Mouse (Mus musculus) stomach, embryonic 16.5 days (tissue): Measurements from ENCODE around the gene Itga9. TPM values are rescaled to one million over a fixed set of nuclear protein-coding genes. Genes with fewer than 3 reads are reported as not detected.

Experiments
- ATAC-seq: fragments of 200-750 bp; cut with Nextera tagmentation; 2 replicates; pipeline ENCODE4 v1.8.0; 2017; ENCODE audit warnings: moderate number of reproducible peaks, moderate TSS enrichment; ENCODE audit not compliant: insufficient read depth, low FRiP score
- H3K27ac ChIP-seq: fragments of 300-500 bp; sonication (generic); 2 replicates; pipeline ENCODE4 v1.5.1; 2014; ENCODE audit warnings: low read length
- H3K27me3 ChIP-seq: fragments of 300-500 bp; sonication (generic); 2 replicates; pipeline ENCODE4 v1.6.1; 2014; ENCODE audit warnings: low read length, control low read depth, mixed read lengths; ENCODE audit not compliant: control insufficient read depth, insufficient read depth
- H3K36me3 ChIP-seq: fragments of 300-500 bp; sonication (generic); 2 replicates; pipeline ENCODE4 v1.6.1; 2014; ENCODE audit warnings: low read length; ENCODE audit not compliant: control insufficient read depth, insufficient read depth
- H3K4me1 ChIP-seq: fragments of 300-500 bp; sonication (generic); 2 replicates; pipeline ENCODE4 v1.6.1; 2014; ENCODE audit warnings: low read length, control low read depth, mixed read lengths; ENCODE audit not compliant: control insufficient read depth, insufficient read depth
- H3K4me2 ChIP-seq: fragments of 300-500 bp; sonication (generic); 2 replicates; pipeline ENCODE4 v1.6.1; 2014; ENCODE audit warnings: low read depth, low read length, mixed read lengths
- H3K4me3 ChIP-seq: fragments of 300-500 bp; sonication (generic); replicated peaks from 2 replicates; pipeline ENCODE4 v1.5.1; 2014; ENCODE audit warnings: mild to moderate bottlenecking, low read length
- H3K9ac ChIP-seq: fragments of 300-500 bp; sonication (generic); 2 replicates; pipeline ENCODE4 v1.6.1; 2014; ENCODE audit warnings: low read length
- H3K9me3 ChIP-seq: fragments of 300-500 bp; sonication (generic); replicated peaks from 2 replicates; pipeline ENCODE4 v1.6.1; 2016; ENCODE audit warnings: low read length, control low read depth; ENCODE audit not compliant: control insufficient read depth
- WGBS: fragments of 180-500 bp; shearing (Covaris S2); extraction: QIAGEN DNeasy Blood & Tissue Kit; methylation state at CpG from one replicate; pipeline ENCODE4 v1.1.7; 2014; 5-methylcytosine and 5-hydroxymethylcytosine counted together
- polyA plus RNA-seq: library from polyadenylated mRNA; unstranded; fragments of >200 nt; fragmentation: Nextera tagmentation; extraction: Ambion mirVana; gene quantifications from 2 replicates; pipeline ENCODE4 v1.2.1, GENCODE M21; 2015

Gene Itga9
- polyA plus RNA-seq, result 4.7 and 5.5 TPM in 2 replicates

DNA sequence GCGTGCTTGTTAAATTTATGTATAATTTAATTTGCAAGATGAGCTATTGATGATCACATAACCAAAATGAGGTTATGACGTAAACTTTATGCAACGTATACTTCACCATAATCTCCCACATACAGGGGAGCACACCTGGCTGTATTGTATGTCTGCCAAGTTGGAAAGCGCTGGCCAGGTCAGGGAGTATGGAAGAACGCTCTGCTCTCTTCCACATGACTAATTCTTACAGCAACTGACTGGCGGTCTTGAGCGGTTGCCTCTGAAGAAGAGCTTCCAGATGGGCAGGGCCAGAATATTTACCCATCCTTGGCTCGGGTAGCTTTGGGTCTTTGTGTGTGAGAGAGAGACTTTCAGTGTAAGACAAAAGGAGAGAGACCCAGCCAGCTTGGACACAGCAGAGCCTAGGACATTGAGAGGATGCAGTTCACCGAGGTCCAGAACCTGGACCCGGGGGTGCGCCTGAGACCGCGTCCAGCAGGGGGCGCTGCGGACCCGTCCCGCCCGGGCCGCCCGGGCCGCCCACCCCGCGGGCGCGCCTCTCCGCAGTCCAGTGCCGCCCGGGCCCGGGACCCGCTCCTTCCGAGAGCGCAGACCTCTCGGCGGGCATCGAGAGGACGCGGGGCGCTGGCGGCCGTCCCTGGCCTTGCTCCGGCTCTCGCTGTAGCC, at the start of gene Itga9:
Gene Itga9, plus strand, starts transcription at position 543 of the 669 bp plus-strand sequence.
- 8% methylated on average over 42 of the region's 42 CpGs for WGBS
- ATAC-seq, result peak; percentile 86

DNA sequence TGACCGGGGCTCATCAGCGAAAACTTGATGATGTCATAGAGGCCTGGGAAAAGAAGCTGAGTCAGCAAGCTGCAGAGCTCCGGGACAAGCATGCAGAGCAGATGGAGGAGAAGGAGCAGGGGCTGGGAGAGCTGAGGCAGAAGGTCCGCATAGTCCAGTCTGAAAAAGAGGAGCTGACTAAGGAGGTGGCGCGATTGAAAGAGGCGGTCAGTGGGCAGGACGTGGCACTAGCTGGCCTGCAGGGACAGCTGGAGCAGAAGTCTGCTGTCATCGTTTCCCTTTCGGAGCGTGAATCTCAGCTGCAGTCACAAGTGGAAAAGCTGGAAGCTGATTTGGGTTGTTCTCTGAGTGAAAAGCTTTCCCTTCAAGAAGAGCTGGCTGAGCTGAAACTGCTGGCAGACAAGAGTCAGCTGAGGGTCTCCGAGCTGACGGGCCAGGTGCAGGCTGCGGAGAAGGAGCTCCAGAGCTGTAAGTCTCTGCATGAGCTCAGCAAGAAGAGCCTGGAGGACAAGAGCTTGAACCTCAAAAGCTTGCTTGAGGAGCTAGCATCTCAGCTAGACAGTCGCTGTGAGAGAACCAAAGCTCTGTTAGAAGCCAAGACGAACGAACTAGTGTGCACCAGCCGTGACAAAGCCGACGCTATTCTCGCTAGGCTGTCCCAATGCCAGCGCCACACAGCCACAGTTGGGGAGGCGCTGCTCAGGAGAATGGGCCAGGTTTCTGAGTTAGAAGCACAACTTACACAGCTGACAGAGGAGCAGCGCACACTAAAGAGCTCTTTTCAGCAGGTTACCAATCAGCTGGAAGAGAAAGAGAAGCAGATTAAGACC, 49.3 kb upstream of the Itga9 start:
- 80% methylated on average over 24 of the region's 24 CpGs for WGBS
- Histone ChIP-seq H3K9me3 (no peaks in the 10 kb centered on the region), H3K27me3 (no peaks in the 10 kb centered on the region), H3K4me2 (no peak overlapping the region), H3K9ac (no peak overlapping the region), H3K36me3 (peaks cover 20% of the 10 kb centered on the region), H3K4me1 (no peaks in the 10 kb centered on the region), H3K27ac (no peak overlapping the region), H3K4me3 (no peak overlapping the region)
- ATAC-seq, result no peak

More for the DNA sequence above, at the start of gene Itga9:
- H3K36me3 ChIP-seq, result no peaks in the 10 kb centered on the region
- H3K4me2 ChIP-seq, result peak within 1 kb of the TSS; percentile 85
- H3K9me3 ChIP-seq, result no peaks in the 10 kb centered on the region
- peak within 1 kb of the TSS; percentile 67 for H3K27ac ChIP-seq
- peaks cover 5% of the 10 kb centered on the region for H3K4me1 ChIP-seq
- no peaks in the 10 kb centered on the region for H3K27me3 ChIP-seq
- peak within 1 kb of the TSS; percentile 79 for H3K4me3 ChIP-seq
- peak within 1 kb of the TSS; percentile 91 for H3K9ac ChIP-seq

DNA sequence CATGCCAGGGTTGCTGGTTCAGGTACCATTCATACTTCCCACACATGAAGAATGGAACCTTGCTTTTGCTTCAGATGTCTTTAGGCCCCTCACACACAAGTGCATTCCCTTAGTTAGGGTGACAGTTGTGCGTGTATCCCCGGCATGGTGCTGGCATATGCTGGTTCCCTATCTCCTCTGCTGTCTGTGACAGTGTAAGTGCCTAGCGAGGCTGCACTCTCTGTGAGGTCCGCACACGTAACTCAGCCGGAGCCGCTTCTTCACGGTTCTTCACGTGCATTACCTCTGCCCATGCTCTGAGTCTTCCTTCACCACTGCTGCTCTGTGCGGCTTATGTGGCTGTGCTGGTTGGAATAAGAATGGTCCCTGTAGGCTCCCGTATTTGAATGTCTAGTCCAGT, 43.1 kb upstream of the Itga9 start:
- H3K27ac ChIP-seq, result no peak overlapping the region
- H3K4me1 ChIP-seq, result no peaks in the 10 kb centered on the region
- no peak overlapping the region for H3K9ac ChIP-seq
- H3K36me3 ChIP-seq, result no peaks in the 10 kb centered on the region; the same call in 1 of the 2 replicates
- ATAC-seq, result no peak
- no peak overlapping the region for H3K4me3 ChIP-seq
- no peaks in the 10 kb centered on the region for H3K27me3 ChIP-seq
- no peaks in the 10 kb centered on the region for H3K9me3 ChIP-seq
- H3K4me2 ChIP-seq, result no peak overlapping the region
- 97% methylated on average over 11 of the region's 11 CpGs for WGBS

DNA sequence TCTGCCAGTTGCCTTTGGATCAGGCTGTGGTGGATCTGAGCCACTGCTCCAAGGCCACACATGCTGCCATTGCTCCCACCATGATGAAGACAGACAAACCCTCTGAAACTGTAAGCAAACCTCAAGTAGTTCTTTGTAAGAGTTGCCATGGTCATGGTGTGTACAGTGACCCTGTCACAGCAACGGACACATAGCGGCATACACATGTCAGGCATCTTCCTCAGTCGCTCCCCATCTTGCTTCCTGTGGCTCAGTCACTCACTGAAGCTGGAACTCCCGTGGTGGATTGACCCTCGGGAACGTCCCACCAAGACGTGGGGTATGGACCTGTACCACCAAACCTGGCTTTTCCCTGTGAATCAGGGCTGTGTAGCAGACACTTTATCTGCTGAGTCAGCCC, 42.6 kb upstream of the Itga9 start:
- Histone ChIP-seq H3K9ac (no peak overlapping the region), H3K4me1 (no peaks in the 10 kb centered on the region), H3K27me3 (no peaks in the 10 kb centered on the region), H3K9me3 (no peaks in the 10 kb centered on the region), H3K36me3 (no peaks in the 10 kb centered on the region; the same call in 1 of the 2 replicates), H3K4me3 (no peak overlapping the region), H3K27ac (no peak overlapping the region), H3K4me2 (no peak overlapping the region)
- no peak for ATAC-seq
- 90% methylated on average over 7 of the region's 7 CpGs for WGBS

DNA sequence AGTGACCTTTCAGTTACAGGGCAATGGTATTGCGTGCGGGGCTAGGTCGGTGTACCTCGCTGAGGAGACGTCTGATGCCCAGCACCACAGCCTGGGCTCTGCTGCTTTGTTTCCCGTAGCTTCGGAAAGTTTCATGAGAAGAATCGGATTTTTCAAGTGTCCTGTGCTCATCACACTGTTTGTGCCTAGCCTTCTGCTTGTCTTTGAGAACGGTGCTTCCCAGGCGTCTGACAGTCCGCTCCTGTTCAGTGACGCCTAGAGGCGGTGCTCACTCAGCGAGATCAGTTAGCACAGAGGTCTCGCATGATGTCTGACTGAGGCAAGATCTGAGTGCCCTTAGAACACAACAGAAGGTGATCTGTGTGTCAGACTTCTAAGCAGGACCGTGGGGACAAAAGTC, 41.8 kb upstream of the Itga9 start:
- Histone ChIP-seq H3K4me3 (no peak overlapping the region), H3K27ac (no peak overlapping the region), H3K9me3 (no peaks in the 10 kb centered on the region), H3K4me2 (no peak overlapping the region), H3K27me3 (no peaks in the 10 kb centered on the region), H3K4me1 (no peaks in the 10 kb centered on the region), H3K36me3 (peaks cover 4% of the 10 kb centered on the region; the same call in 1 of the 2 replicates), H3K9ac (no peak overlapping the region)
- 92% methylated on average over 16 of the region's 16 CpGs for whole genome bisulfite sequencing
- no peak for ATAC-seq

DNA sequence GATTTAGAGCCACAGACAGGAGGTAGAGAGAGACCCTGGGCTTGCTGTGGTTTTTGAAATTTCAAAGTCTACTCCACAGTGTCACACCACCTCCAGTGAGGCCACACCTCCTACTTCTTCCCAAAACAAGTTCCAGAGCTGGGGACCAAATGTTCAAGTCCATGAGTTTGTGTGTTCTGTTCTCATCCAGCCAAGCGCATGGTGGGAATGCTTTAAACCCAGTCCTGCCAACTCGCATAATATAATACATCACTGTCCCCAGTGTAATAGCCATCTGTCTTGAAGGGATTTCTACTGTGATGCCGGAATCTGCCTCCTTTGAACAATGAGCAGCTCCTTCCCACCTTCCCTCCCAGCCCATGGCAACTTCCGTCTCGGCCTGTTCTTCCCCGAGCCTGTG, 37.2 kb upstream of the Itga9 start:
- H3K4me1 ChIP-seq, result no peaks in the 10 kb centered on the region
- no peak overlapping the region for H3K4me3 ChIP-seq
- ATAC-seq, result no peak
- WGBS, result 88% methylated on average over 6 of the region's 6 CpGs
- H3K4me2 ChIP-seq, result no peak overlapping the region
- peaks cover 10% of the 10 kb centered on the region for H3K36me3 ChIP-seq
- H3K27ac ChIP-seq, result no peak overlapping the region
- no peaks in the 10 kb centered on the region for H3K27me3 ChIP-seq
- H3K9me3 ChIP-seq, result no peaks in the 10 kb centered on the region
- H3K9ac ChIP-seq, result no peak overlapping the region

DNA sequence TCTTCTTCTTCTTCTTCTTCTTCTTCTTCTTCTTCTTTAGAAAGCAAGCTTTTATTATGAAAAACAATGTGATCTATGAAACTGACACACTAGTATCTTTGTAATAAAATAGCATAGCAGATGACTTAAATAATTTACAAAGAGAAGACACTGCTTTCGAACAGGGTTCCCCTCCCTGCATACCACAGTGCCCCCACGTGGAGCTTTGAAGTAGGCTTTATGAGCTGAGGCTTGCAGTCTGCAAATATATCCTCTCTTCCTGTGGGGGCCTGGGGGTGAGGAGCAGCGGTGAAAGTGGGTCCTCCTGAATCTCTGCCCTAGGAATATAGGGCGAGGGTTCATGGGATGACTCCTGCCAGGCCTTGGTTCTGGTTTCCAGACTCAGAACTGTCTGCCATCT, 35.6 kb upstream of the Itga9 start:
- Histone ChIP-seq H3K4me3 (no peak overlapping the region), H3K4me1 (no peaks in the 10 kb centered on the region), H3K9ac (no peak overlapping the region), H3K4me2 (no peak overlapping the region), H3K36me3 (peaks cover 10% of the 10 kb centered on the region), H3K27me3 (no peaks in the 10 kb centered on the region), H3K27ac (no peak overlapping the region), H3K9me3 (no peaks in the 10 kb centered on the region)
- no peak for ATAC-seq
- WGBS, result 76% methylated on average over 4 of the region's 4 CpGs

DNA sequence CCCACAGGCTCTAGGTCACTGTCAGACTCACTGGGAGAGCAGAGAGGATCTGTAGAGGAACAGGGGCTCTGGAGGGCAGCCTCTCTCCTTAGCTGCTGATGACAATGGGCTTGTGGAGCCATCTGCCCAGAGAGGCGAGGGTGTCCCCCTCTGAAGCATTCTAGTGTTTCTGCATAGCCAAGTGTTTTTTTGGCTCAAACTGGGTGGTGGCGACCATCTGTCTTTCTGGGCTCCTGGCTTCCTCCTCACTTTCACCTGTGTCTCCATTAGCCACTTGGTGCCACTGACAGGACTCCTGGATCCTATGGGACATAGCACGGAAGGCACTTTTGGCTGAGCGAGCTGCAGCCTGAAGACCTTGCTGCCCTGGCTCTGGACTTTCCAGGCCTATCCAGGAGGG, 34.8 kb upstream of the Itga9 start:
- H3K27me3 ChIP-seq, result no peaks in the 10 kb centered on the region
- H3K9me3 ChIP-seq, result no peaks in the 10 kb centered on the region
- no peak for ATAC-seq
- H3K27ac ChIP-seq, result no peak overlapping the region
- WGBS, result 82% methylated on average over 4 of the region's 4 CpGs
- H3K4me1 ChIP-seq, result no peaks in the 10 kb centered on the region
- no peak overlapping the region for H3K4me2 ChIP-seq
- no peak overlapping the region for H3K9ac ChIP-seq
- H3K36me3 ChIP-seq, result peaks cover 10% of the 10 kb centered on the region
- H3K4me3 ChIP-seq, result no peak overlapping the region

DNA sequence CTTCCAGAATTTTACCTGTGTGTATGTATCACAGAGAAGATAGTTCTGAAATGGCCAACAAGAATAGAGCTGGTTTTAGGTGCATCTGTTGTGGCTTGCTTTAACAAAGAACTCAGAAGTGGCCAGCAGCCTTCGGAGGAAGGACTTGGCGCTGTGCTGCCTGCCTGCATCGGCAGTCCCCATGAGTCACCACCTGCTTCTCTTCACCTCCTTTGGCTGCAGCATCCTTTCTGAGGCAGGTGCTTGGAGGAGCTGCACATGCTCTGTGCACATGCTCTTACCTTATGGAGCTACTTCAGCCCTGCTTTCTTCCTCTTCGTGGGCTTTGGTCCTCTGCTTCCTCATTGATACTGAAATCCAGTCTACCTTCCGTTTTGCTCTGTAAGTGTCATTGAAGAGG, 31.6 kb upstream of the Itga9 start:
- no peak for ATAC-seq
- Histone ChIP-seq H3K4me3 (no peak overlapping the region), H3K9me3 (no peaks in the 10 kb centered on the region), H3K27ac (no peak overlapping the region), H3K36me3 (peaks cover 9% of the 10 kb centered on the region; the same call in 1 of the 2 replicates), H3K9ac (no peak overlapping the region), H3K4me2 (no peak overlapping the region), H3K27me3 (no peaks in the 10 kb centered on the region), H3K4me1 (no peaks in the 10 kb centered on the region)
- 88% methylated on average over 5 of the region's 5 CpGs for WGBS
